Mouse (Mus musculus) embryonic stem cell, embryonic (primary cell): ENCODE results near the gene Aes.

Experiments used
- CTCF ChIA-PET, 4 experiments: fragments of 300-600 bp in 2 of 4; fragments of 350-600 bp in 2 of 4; sonication (Branson Sonifier 250); formaldehyde crosslinking; loops; one replicate each; lab custom pipeline; 2022; ENCODE audit warnings: inconsistent platforms in 2 of 4; lab: Charles Lee
- POLR2A ChIA-PET, 4 experiments: fragments of 300-600 bp in 2 of 4; fragments of 350-600 bp in 2 of 4; sonication (Branson Sonifier 250); formaldehyde crosslinking; loops; one replicate each; lab custom pipeline; 2022; ENCODE audit warnings: antibody characterized with exemption in 4 of 4, inconsistent platforms in 1 of 4; lab: Charles Lee

Aes gene

GRCm38 (mm10) chr10:81538321-81539048, 20.8 kb upstream of the Aes start:
- CTCF ChIA-PET: interaction anchor here (0.7 to 12.9 kb wide), 10 partner anchors 11 to 246 kb away, joined by 3 to 175 read pairs (median 4); partner anchors contain the start of genes Celf5 (in 1 of the 4) and Pip5k1c (in 1 of the 4)
- POLR2A ChIA-PET: interaction anchor here in 2 of 4 experiments (0.6 to 4.9 kb wide), 5 partner anchors 14 to 607 kb away, joined by 3 to 20 read pairs (median 5); no protein-coding TSS in a partner anchor

GRCm38 (mm10) chr10:81541363-81541762, 17.9 kb upstream of the Aes start:
- ChIA-PET POLR2A (interaction anchor here in 2 of 4 experiments (0.6 to 4.9 kb wide), 3 partner anchors 11 to 146 kb away, joined by 3 to 20 read pairs (median 4); no protein-coding TSS in a partner anchor), CTCF (interaction anchor here in 1 of 4 experiments (1.2 to 12.9 kb wide), 2 partner anchors 11 to 23 kb away, joined by 3 to 175 read pairs; no protein-coding TSS in a partner anchor)

GRCm38 (mm10) chr10:81541803-81542202, 17.5 kb upstream of the Aes start:
- ChIA-PET CTCF (interaction anchor here in 2 of 4 experiments (0.8 to 12.9 kb wide), 4 partner anchors 11 to 39 kb away, joined by 3 to 175 read pairs (median 4); no protein-coding TSS in a partner anchor), POLR2A (interaction anchor here in 2 of 4 experiments (0.6 to 4.9 kb wide), 5 partner anchors 9 to 146 kb away, joined by 3 to 20 read pairs (median 4); no protein-coding TSS in a partner anchor)

- ChIA-PET POLR2A (interaction anchor here (0.7 to 4.9 kb wide), 15 partner anchors 8 to 141 kb away, joined by 3 to 20 read pairs (median 3); partner anchors contain the start of gene Ncln (in 1 of the 4)), CTCF (interaction anchor here in 3 of 4 experiments (0.6 to 12.9 kb wide), 10 partner anchors 8 to 129 kb away, joined by 3 to 175 read pairs (median 4); no protein-coding TSS in a partner anchor)
These were observed 16.4 kb upstream of the Aes start for GRCm38 (mm10) chr10:81542727-81543460.

GRCm38 (mm10) chr10:81543633-81544032, 15.7 kb upstream of the Aes start:
- CTCF ChIA-PET: interaction anchor here in 3 of 4 experiments (0.6 to 12.9 kb wide), 11 partner anchors 8 to 223 kb away, joined by 3 to 175 read pairs (median 5); partner anchors contain the start of gene Cactin (in 1 of the 3)
- POLR2A ChIA-PET: interaction anchor here (0.5 to 4.9 kb wide), 19 partner anchors 9 to 142 kb away, joined by 3 to 20 read pairs (median 3); partner anchors contain the start of gene Ncln (in 1 of the 4)

GRCm38 (mm10) chr10:81544296-81545160, 14.8 kb upstream of the Aes start:
- ChIA-PET POLR2A (interaction anchor here in 3 of 4 experiments (0.5 to 3.3 kb wide), 25 partner anchors 8 to 252 kb away, joined by 3 to 9 read pairs (median 3); partner anchors contain the start of genes Ankrd24 (in 1 of the 3), Cactin (in 1 of the 3), Dohh (in 1 of the 3) and Fzr1 (in 1 of the 3)), CTCF (interaction anchor here in 3 of 4 experiments (0.6 to 12.9 kb wide), 13 partner anchors 8 to 304 kb away, joined by 3 to 175 read pairs (median 4); partner anchors contain the start of genes Cactin (in 1 of the 3), Celf5 (in 1 of the 3), Fzr1 (in 1 of the 3) and Ncln (in 1 of the 3))

GRCm38 (mm10) chr10:81545161-81545747, 14.0 kb upstream of the Aes start, which contains the start of gene Gna11:
TSS of gene Gna11 (minus strand) at chr10:81545190.
- CTCF ChIA-PET: interaction anchor here in 2 of 4 experiments (0.6 to 12.9 kb wide), 10 partner anchors 7 to 1377 kb away, joined by 3 to 175 read pairs (median 4); partner anchors contain the start of genes Celf5 (in 1 of the 2), Ncln (in 1 of the 2) and Pip5k1c (in 1 of the 2)
- POLR2A ChIA-PET: interaction anchor here in 3 of 4 experiments (0.5 to 3.3 kb wide), 28 partner anchors 9 to 1617 kb away, joined by 3 to 9 read pairs (median 4); partner anchors contain the start of genes Ankrd24 (in 1 of the 3), Apba3 (in 1 of the 3), Cactin (in 1 of the 3) and Dohh (in 1 of the 3)

- POLR2A ChIA-PET: interaction anchor here in 2 of 4 experiments (0.6 to 1.9 kb wide), 7 partner anchors 10 to 279 kb away, joined by 3 to 5 read pairs (median 3); partner anchors contain the start of genes Apba3 (in 1 of the 2) and Mrpl54 (in 1 of the 2)
These were observed 13.0 kb upstream of the Aes start for GRCm38 (mm10) chr10:81546332-81546731.

GRCm38 (mm10) chr10:81546788-81547571, 12.3 kb upstream of the Aes start:
- ChIA-PET POLR2A (no interaction called here), CTCF (interaction anchor here in 2 of 4 experiments (0.7 to 1.8 kb wide), 4 partner anchors 9 to 45 kb away, joined by 3 to 4 read pairs (median 4); no protein-coding TSS in a partner anchor)

More at GRCm38 (mm10) chr10:81546332-81546731, 13.0 kb upstream of the Aes start:
- CTCF ChIA-PET: interaction anchor here in 2 of 4 experiments (0.7 to 1.8 kb wide), 4 partner anchors 10 to 44 kb away, joined by 3 to 4 read pairs (median 4); no protein-coding TSS in a partner anchor

GRCm38 (mm10) chr10:81548944-81549343, 10.3 kb upstream of the Aes start:
- CTCF ChIA-PET: interaction anchor here (0.6 to 9.2 kb wide), 14 partner anchors 9 to 546 kb away, joined by 3 to 175 read pairs (median 6); partner anchors contain the start of genes Aes (in 1 of the 4) and Gna11 (in 1 of the 4)
- POLR2A ChIA-PET: interaction anchor here in 2 of 4 experiments (1.5 to 3.7 kb wide), 2 partner anchors 41 to 83 kb away, joined by 3 to 21 read pairs; no protein-coding TSS in a partner anchor

- POLR2A ChIA-PET: interaction anchor here (0.6 to 4.2 kb wide), 31 partner anchors 8 to 660 kb away, joined by 3 to 27 read pairs (median 4); partner anchors contain the start of genes Aes (in 2 of the 4), Cactin (in 2 of the 4), Ncln (in 2 of the 4) and Pip5k1c (in 1 of the 4)
- CTCF ChIA-PET: interaction anchor here (0.5 to 9.2 kb wide), 97 partner anchors 8 to 1543 kb away, joined by 3 to 175 read pairs (median 4); partner anchors contain the start of genes Aes (in 4 of the 4), Celf5 (in 2 of the 4), Pip5k1c (in 2 of the 4) and AU041133 (in 1 of the 4)
These were observed 9.0 kb upstream of the Aes start for GRCm38 (mm10) chr10:81550257-81550656.

- ChIA-PET POLR2A (interaction anchor here in 3 of 4 experiments (0.6 to 4.2 kb wide), 27 partner anchors 9 to 626 kb away, joined by 3 to 27 read pairs (median 4); partner anchors contain the start of genes Aes (in 2 of the 3), Ncln (in 1 of the 3), Pip5k1c (in 1 of the 3) and Tle6 (in 1 of the 3)), CTCF (interaction anchor here (0.5 to 9.2 kb wide), 160 partner anchors 8 to 1547 kb away, joined by 3 to 175 read pairs (median 5); partner anchors contain the start of genes Aes (in 3 of the 4), Celf5 (in 3 of the 4), Ncln (in 3 of the 4) and Pip5k1c (in 3 of the 4))
These were observed 7.6 kb upstream of the Aes start for GRCm38 (mm10) chr10:81551597-81552102.

- ChIA-PET POLR2A (interaction anchor here in 3 of 4 experiments (0.5 to 4.2 kb wide), 20 partner anchors 8 to 1627 kb away, joined by 3 to 27 read pairs (median 4); partner anchors contain the start of genes Aes (in 1 of the 3) and Pip5k1c (in 1 of the 3)), CTCF (interaction anchor here (0.5 to 9.2 kb wide), 46 partner anchors 10 to 606 kb away, joined by 3 to 175 read pairs (median 6); partner anchors contain the start of genes BC025920 (in 2 of the 4), Pip5k1c (in 2 of the 4), Aes (in 1 of the 4) and Celf5 (in 1 of the 4))
These were observed 6.1 kb upstream of the Aes start for GRCm38 (mm10) chr10:81553232-81553631.
